Mouse (Mus musculus) skeletal muscle tissue, adult 2 months (tissue): ENCODE data around the gene Cd59b.

Source experiments
- DNase-seq: peaks from one replicate; pipeline ENCODE4 v3.0.0-alpha.2; 2012; ENCODE audit warnings: low read depth, low spot score

Gene Cd59b

DNA sequence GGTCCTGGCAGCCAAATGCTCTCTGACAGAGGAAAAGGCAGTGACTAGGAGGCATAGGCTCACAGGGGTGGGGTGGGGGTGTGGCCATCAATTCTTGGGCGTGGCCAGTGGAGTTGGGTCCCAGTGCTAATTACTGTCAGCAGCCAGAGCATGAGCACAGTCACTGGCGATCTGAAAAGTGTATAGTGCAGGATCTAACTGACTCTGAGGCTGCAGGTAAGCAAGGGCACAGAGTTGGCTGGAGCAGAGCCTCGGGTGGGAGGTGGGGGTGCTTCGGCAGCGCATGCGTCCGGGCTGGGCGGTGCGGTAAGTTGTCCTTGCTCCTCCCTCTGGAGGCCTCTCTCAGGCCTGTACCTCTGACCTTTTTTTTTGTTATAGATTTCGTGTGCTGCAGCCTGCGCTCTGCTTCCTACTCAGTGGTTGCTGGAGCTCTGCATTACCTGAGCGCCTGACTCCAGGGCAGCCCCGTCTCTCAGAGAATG lies at the start of gene Cd59b:
Gene Cd59b (plus strand): TSS at position 146 of the 482 bp plus-strand sequence.
- peak; percentile 25 for DNase-seq

DNA sequence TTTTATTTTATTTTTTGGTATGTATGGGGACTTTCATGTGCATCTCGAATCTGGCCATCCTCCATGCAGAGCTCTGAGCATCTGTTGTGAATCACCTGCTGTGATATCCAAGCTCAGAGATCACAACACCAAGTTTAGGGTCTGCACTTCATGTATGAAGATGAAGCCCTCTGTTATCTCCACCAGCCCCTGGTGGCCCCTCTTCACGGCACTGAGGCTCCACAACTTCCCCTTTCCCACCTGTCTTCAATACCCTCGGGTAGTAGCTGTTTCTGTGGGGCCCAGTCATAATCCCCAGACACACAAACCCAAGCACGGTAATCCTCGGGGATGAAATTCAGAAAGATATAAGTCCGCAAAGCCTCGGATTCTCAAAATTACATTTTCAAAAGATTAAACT lies 46.6 kb upstream of the Cd59b start:
- no peak for DNase-seq

DNA sequence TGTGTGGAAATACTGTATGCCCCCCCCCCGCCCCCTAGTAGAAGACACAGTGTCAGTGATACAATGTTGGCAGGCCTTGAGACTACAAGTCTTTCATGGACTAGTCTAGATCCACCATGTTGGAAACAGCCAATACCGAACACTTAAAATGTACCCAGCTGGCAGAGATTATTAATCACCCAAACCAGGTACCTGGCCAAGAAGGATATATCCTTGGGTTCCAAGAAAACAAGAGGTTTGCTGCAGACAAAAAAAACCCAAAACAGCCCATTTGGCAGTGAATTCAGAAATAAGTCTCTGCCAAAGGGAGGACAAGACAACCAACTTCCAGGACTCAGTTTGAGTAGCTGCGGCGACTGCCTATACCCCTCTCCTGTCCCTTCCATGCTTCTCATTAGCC lies 45.0 kb upstream of the Cd59b start:
- no peak for DNase-seq

DNA sequence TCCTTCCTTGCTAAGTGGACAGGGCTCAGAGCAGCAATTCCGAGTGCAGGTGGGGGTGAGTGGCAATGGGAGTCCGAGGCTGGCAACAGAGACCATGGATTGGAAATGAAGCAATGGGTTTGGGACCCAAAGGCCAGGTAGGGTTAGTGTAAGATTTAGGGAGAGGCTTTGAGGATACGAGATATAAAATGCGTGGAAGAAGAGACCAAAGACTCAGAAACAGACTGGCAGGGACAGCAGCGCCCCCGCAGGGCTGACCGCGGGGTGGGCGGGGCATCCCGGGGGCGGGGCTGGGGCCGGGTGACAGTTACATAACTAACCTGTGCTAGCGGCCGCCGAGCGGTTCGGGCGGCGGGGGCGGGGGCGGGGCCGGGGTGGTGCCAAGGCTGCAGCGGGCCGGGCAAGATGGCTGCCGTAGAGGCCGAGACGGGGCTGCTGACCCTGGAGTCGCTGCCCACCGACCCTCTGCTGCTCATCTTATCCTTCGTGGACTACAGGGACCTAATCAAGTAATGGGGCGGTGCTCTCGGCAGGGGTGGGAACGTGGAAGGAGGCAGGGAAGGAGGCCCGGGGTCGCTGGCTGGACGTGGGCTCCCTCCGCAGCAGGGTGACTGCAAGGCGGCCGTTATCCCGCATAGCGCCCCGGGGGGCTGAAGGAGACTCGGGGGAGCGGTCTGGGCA lies 42.1 kb upstream of the Cd59b start, which contains the start of gene Fbxo3:
Gene Fbxo3 (plus strand): TSS at position 264 of the 681 bp plus-strand sequence.
- DNase-seq, result peak; percentile 71

DNA sequence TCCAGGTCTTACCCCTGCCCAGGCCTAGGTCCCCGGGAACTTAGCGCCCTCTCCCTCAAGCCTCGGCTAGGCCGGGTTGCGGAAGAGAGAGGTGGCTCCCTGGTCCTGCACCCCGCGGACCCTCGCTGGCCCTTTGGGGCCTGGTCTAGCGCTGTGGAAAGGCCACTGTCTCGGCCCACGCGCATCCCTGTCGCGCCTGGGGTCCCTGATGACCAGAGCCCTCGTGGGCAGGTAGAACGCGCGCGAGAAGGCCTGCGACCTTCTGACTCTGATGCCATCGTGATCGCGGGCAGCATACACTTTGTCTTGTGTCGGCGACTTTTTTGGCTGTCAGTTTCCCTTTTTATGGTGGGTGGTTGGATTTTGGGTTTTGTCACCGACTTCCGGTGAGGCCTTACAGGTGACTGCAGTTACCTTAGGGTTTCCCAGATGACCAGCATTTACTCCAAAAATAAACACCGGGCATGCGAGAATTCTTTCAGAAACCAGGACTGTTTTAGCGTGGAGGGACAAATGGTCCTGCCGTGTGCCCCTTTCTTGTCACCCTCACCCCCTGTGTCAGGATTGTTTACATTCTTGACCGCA lies 41.4 kb upstream of the Cd59b start, which contains the start of gene 4931422A03Rik:
Gene 4931422A03Rik (minus strand): TSS at position 223 of the 585 bp plus-strand sequence.
- peak; percentile 40 for DNase-seq

DNA sequence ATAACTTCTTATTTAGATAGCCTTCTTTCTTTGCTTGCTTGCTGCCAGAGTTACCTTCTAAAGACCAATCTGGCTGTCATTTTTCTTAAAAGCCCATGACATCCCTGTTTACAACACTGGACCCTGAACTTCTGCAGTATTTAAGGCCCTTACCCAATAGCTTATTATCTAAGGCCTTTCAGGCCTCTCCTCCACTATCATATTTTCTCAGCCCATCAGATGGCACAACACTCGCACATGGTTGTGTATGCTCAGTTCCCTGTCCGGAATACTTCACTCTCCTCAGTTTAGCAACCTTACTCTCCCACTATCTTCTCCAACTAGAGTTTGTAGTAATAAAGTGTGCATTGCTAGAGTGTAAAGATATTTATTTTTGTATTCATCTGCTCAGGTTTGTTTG lies 40.6 kb upstream of the Cd59b start:
- no peak for DNase-seq

DNA sequence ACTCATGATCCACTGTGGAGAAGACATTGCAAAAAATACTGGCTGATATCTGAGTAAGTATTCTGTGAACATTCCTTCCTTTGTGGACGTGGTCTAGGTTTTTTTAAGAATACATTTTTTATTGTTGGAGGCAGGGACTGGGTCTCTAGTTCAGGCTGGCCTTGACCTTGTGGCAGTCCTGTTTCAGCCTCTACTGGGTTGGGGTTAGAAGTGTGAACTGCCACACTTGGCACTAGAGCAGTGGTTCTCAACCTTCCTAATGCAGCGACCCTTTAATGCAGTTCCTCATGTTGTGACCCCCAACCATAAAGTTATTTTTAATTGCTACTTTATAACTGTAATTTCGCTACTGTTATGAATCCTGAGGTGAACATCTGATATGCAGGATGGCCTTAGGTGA lies 39.3 kb upstream of the Cd59b start:
- no peak for DNase-seq

DNA sequence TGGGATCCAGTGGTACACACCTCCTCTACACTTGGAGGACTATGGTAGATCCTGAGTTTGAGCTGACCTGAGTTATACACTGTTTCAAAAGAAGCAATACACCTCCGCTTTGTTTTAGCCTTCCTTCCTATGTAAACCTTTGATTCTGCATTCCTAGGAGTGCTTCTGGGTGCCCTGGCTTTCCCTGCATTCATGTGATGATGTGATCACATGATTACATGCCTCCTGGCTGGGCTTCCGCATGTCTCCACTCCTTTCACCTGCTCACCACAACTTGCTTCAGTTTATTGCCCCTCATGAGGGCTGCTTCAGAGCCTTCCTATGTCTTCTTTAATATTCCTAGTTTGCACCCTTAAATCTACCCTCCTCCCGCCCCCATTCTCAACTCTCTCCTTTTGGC lies 37.6 kb upstream of the Cd59b start:
- DNase-seq, result no peak

DNA sequence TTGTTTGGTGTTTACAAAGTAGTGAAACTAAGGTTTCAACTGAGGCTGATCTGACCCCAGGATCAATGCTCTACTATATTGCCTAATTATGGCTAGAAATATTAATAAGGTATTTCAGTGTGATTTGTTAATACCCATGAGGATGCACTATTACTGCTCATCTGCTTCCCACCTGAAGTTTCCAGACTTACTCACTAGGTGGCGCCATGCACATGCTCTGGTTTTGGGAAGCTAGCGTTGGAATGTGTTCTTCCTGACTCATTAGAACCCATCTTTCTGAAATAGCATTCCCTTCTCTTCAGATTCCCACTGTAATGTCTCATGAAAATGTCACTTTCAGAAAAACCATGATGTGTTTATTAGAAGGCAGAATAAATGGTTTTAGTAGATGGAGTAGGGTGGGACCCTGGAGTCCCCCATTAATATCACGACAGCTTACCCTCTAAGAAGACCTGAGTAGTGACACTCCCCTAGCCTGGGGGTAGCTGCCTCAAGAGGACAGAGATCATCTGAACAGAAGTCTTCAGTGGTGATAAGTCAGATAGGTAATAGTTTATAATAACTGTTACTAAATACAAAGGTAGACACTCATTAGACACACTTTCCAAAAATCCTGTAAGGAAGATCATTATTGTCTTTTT lies 34.7 kb upstream of the Cd59b start:
- peak; percentile 46 for DNase-seq

DNA sequence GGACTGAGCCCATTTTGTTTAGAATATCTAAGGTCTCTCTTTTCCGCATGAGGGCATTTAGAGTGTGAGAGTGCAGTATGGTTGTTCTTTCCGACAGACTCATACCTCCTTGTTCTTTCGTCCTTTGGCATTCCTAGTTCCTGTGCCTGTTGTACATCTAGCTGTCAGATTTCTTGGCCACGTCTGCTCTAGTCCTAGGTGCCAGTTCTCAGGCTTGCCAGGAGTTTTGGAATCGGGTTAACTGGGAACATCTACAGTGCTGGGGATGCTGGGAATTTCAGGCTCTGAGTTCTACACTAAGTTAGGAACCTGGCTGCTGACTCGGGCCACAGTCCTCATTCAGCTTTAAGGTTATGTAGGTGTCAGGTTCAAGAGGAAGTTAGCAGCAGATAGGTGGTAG lies 34.1 kb upstream of the Cd59b start:
- peak; percentile 43 for DNase-seq

DNA sequence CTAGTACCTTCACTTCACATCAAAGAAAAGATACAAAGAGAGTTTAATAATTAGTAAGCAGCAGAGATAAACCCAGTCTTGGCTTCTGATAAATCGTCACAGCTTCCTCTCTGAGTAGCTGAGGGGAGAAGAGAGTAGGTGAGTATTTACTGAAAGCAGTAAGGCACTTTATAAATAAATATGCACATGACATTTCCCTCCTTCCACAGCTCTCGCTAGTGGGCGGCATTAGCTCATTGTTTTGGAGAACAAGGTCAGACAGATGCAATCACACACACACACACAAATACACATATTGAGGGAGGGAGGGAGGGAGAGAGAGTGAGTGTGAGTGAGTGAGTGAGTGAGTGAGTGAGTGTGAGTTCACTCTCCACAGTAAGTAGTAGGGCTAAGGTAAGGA lies 33.3 kb upstream of the Cd59b start:
- no peak for DNase-seq

DNA sequence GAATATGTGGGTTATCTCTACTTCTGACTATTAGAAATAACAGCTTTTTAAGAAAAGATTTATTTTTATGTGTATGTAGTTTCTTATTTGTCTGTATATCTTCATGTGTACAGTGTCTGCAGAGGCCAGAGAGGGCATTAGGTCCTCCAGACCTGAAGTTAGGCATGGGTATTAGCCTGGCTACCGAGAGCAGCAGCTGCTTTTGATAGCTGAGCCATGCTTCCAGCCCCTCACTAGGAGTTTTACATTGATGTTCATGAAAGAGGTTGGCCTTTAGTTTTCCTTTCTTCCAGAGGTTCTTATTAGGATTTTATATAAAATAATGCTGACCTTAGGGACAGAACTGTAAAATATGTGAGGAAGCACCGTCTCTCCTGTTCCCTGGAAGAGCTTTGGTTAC lies 31.4 kb upstream of the Cd59b start:
- no peak for DNase-seq

DNA sequence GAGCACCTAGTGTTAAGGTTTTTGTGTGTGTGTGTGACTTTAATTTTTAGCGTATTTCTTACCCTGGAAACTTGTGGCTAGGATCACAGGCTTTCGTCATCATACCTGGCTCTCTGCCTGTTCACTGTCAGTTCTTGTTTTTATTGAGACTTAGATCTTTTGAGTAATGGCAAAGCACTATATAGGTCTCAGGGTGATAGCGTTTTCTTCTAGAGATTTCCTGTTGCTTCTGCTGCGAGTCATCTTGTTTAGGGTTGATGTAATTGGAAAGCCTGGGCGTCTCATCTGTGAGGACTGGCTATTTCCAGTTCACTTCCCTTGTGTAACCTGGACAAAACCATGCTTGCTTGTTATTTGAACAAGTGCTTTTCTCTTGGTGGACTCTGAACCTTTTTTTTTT lies 28.0 kb upstream of the Cd59b start:
- no peak for DNase-seq

DNA sequence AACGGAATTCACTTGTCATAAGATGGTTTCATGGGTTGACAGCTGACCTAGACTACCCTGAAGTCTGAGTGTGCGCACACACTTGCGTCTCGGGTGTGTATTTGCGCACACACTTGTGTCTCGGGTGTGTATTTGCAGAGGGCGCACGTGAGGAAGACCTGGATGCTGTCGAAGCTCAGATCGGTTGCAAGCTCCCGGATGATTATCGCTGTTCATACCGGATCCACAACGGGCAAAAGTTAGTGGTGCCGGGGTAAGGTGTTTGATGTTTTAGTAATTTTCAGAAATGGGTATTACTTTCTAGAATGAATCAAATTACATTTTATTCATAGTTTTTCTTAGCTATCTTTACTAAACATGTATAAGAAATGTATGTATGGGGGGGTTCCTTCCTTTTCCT lies 26.9 kb upstream of the Cd59b start:
- DNase-seq, result no peak

DNA sequence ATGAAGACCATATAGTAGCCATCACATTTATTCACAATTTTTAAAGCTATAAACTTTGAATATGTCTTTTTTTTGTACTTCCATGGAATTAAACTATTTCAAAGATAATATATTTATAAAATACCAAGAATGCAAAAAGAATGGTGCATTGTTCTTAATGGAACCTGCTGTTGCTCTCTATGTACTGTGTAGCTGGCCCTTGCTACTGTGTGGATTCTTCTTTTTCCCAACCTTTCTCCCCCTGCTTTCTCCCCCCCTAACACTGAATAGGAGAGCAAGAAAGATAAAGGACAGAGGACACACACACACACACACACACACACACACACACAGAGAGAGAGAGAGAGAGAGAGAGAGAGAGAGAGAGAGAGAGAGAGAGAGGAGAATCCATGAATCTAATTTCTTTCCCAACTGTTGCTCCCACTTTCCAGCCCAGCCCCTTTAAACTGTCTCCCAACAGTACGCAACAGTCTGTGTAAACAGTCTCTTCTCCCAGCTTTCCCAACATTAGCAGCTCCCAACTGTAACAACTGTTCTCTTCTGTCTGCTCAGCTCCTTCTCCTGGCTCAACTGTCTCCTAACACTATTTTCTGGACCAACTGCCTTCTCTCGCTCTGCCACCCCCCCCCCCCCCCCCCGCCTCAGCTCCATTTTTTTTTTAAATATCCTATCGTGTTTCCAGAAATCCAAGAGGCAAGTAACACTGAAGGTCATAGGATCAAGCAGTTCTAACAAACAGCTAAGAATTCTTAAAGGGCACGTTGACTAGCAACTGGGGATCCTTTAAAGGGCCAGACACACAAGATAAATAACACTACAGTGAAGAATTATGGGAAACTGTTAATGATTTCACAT lies 25.8 kb upstream of the Cd59b start:
- peak; percentile 63 for DNase-seq

DNA sequence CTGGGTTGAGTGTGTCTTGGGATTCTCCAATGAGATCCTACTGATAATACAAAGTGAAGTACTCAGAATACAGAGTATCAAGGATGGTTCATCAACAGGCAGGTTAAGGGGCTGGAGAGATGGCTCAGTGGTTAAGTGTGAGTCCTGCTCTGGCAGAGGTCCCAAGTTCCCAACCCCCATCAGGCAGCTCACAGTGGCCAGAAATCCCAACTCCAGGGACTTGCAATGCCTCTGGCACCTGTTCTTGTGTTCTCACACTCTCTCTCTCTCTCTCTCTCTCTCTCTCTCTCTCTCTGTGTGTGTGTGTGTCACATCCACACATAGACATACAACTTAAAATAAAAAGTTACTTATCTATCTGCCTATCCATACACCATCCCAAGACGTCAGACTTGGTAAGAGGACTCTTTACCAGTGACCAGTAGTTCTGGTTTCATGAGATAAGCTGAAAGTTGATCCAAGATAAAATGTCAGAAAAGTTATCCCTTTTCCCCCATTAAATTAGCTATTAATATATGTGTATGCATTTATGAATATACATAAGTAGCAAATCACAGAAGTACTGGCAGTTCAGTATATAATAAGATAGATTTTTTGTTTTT lies 25.1 kb upstream of the Cd59b start:
- DNase-seq, result peak; percentile 59

DNA sequence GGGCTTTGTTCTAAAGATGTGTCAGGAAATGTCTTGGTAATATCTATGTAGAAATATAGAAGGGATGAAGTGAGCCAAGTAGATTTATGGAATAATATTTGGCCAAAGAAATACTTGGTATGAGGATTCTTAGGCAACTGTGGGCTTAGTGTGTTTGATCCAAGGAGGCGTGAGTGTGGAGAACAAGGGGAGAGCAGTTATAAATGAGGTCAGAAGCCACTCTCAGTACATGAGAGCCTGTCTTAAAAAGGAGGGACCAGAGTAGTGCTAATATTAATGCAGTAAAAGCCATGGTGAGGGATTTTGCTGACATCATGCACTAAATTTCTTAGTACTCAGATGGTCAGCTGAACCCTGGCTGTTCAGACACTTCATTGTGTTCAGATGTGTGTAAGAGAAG lies 11.3 kb upstream of the Cd59b start:
- DNase-seq, result no peak

DNA sequence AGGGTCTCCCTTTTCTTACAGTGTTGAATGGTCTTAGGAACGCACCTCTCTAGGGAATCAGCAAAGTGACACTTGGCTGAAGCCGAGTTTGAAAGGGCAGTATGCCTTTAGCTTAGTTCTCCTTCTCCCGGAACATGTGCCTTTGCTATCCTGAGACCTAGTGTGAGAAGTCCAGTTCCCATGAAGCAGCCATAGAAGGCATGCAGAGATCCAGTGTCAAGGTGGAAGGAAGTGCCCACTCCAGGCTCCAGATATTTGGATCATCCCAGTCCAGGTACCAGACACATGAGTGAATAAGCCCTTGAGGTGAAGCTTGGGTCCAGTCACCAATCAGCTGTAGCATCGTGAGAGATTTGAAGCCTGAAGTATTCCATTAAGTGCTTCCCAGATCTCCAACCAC lies 10.7 kb upstream of the Cd59b start:
- DNase-seq, result no peak

DNA sequence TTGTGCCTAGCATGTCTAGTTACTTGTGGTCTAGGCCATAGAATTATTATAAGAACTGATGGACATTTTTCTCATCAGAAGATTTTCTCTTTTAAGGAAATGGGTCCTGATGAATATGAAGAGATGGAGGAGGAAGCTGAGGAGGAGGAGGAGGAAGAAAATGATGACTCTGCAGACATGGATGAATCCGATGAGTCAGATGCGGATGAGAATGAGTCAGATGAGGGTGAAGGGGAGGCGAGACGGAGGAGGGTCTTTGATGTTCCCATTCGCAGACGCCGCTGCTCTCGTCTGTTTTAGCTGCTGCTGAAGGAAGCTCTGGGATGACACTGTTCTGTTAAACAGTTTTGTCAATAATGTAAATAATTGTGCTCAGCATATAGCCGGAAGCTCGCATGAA lies 9.9 kb upstream of the Cd59b start:
- no peak for DNase-seq

DNA sequence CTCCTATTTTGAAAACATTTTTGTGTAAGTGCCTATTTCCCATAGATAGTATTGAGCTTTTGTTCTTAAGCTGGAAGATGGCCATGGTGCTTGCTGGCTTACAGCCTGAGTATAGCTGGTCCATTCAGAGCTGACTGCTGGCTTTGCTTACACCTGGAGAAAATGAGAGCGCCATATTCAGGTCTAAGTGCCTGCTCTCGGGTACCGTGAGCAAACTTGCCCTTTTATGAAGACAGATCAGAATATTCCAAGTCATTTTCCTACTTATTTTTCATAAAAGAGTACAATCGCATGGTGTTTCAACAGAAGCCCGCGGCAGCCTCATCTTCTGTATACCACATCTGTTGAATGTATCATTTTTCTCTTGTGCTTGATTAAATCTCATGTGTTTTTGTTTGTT lies 8.7 kb upstream of the Cd59b start:
- no peak for DNase-seq

DNA sequence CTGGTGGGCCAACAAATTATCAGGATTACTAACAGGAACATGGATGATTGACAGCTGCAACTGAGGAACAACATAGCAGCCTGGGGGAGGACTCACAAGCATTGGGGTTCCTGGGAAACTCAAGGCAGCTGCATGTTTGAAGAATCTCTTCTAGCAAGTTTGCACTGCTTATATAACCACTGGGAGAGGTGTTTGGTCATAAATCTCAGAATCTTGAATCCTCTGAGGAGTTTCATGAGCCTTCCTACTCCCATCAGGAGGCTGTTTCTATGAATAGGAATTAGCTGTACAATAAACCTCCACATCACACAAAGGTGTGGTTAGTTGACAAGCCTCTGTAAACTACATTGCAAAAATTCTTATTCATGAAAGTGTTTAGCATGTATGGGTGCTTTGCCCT lies 7.0 kb upstream of the Cd59b start:
- no peak for DNase-seq

DNA sequence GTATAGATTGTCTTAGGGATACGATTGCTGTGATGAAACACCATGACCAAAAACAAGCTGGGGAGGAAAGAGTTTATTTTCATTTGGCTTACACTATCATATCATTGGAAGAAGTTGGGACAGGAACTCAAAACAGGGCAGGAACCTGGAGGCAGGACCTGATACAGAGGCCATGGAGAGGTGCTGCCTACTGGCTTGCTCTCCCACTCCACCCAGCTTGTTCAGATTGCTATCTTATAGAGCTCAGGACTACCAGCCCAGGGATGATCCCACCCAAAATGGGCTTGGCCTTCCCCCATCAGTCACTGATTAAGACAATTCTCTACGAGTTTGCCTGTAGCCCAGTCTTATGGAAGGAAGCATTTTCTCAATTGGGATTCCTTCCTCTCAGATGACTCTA lies 5.5 kb upstream of the Cd59b start:
- no peak for DNase-seq
